Mouse (Mus musculus): ENCODE measurements at regions not wholly inside any gene's neighbourhood (a gene's known extent, or its start where the extent isn't known, plus 50 kb on each side); places are given as distances from the start of the nearest gene placed in this dataset.
A peak's percentile ranks its signal among the peaks of the same experiment; 100 is the strongest.

DNA sequence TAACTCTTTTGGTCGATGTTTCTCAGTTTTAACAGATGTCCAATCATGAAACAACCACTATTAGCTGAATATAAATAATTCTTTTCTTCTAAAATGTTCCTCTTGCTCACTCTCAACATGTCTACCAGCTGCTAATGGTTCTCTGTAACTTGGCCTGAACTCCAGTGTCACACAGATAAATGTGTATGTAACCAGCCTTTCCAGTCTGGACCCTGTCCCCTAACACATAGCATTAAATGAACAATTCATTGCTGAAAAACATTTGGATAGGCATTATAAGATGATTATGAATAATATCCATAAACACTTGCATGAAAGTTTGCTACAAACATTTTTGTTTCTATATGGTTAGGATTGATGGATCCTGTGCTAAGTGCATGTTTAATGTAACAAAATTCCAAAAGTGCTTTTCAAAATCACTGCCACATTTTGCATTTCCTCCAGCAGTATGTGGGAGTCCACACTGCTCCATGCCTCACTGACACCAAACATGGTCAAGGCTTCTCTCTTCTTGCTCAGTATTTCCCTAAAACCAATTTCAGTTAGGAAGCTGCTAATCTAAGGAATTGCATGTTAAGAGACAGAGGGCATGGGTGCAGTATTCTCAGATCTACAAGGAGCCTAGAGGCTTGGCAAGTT, 82.1 kb upstream of the Thbs1 start:
- no peak for DNase-seq (ENCODE audit: low spot score)

DNA sequence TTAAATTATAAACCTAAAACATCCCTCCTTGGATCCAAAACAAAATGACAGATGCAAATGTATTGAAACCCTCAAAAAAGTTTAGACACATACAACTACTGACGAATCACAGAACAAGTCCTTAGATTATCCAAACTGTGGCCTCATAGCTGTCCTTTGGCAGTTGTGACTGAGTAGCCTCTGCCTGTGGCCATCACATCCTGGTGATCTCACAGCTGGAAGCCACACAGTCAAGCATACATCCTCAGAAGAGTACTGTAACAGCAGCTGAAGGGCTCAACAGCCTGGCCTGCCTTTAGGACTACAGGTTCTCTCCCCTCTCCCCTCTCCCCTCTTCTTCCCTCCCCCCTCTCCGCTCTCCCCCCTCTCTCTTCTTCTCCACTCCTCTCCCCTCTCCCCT, 80.0 kb upstream of the Thbs1 start:
- DNase-seq (ENCODE audit: low spot score), result no peak

DNA sequence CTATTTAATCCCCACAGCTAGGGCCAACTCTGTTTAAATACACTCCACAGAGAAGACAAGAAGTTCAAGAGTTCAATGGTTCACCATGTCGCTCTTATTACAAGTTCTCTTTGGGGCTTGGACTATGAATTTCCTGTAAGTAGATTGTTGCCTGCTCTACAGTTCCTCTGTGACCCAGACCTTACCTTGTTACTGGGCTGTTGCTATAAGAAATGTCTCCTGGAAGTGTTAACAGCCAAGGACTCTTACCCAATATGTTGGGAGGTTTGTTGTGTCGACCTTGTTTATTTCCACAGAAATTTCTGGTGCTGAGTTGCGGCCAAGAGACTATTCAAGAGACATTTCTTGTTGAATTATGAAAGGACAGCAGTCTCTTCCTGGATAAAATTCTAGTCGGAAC, 78.3 kb upstream of the Thbs1 start:
- DNase-seq (ENCODE audit: low spot score), result peak; percentile 40

DNA sequence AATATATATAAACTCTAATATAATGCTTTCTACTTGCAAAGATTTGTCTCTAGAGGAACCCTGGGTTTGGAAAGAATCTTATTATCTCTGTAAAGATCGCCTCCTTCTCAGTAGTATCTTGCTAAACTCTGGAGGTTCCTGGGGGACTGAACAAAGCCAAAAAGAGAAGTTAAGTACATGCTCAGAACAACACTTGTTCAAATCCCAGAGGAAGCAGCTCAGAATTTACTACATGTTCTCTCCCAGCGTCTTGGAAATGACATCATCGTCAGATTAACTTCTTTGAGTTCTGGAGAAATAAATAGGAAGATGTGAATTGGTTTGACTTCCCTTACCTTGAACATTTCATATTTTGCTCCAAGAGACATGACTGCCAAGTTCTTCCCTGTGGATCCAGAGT, 77.7 kb upstream of the Thbs1 start:
- peak; percentile 48 for DNase-seq (ENCODE audit: low spot score)

DNA sequence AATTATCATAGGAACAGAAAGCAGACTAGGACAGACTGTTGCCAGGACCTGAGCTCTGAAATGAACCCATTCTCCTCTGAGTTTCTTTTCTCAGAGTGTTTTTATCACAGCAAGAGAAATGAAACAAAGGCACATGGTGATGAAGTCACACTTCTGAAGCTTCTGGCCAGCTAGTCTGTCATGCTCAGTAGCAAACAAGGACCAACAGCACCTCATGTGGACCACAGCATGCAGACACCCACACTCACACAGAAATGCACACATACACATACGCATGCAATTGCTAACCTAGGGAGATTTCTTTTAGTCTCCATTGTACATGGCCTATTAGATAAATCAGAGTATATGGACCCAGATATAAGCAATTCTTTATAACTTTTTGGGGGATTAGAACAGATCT, 76.3 kb upstream of the Thbs1 start:
- DNase-seq (ENCODE audit: low spot score), result no peak

DNA sequence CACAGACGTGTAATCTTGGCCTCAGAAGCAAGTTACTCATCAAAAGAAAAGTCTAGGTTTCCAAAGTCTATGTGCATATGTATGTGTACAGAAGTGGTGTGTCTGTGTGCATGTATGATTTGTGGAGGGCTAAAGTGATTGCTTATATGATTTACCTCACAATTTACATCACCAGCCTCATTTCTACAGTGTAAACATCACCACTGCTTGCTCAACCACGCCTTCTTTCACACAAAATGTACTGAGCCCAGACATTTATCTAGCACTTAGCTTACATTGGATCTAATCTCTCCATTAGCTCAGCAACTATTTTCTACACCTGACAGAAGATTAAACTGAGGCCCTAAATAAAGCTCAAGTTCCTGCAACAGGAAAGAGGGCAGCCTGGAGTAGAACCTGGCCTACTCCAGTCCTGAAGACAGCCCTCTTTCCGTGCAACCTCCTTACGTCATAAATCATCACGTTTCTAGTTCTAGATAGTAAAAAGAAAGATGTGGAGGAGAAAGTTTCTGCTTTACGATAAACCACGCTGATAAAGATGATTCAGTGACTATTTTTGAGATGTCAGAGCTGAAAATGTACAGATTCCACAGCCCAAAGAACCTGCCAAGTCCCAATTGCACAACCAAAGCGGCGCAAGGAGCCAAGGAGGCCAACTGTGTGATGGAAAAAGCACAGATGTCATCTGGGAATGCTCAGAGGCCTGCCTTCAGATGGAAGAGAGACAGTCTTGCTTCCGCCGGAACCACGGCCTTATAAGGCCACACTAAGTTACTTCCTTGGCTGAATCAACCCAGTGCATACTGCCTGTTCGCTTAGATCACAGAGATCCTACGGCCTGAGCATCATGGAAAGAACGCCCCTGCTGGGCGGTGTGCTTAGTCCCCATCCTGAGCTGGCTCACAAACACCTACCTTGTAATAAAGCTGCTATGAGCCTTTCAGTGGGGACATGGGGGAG, 72.5 kb upstream of the Thbs1 start:
- DNase-seq (ENCODE audit: low spot score), result peak; percentile 80

DNA sequence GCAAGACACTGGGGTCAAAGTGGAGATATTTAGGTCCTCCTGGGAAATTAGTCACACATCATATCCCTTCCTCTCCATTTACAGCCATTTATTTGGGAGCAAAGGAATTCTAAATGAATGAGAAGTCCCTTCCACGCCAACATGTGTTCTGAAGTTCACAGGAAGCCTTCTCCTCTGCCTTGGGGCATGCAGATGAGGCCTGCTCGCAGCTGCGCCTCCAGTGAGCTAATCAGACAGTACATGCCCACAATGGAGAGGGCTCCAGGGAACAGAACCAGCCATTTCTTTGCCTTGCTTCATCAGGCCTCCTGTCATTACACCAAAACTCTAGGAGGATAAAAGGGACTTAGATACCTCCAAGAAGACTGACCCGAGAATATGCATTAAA, 71.9 kb upstream of the Thbs1 start:
- DNase-seq (ENCODE audit: low spot score), result no peak

DNA sequence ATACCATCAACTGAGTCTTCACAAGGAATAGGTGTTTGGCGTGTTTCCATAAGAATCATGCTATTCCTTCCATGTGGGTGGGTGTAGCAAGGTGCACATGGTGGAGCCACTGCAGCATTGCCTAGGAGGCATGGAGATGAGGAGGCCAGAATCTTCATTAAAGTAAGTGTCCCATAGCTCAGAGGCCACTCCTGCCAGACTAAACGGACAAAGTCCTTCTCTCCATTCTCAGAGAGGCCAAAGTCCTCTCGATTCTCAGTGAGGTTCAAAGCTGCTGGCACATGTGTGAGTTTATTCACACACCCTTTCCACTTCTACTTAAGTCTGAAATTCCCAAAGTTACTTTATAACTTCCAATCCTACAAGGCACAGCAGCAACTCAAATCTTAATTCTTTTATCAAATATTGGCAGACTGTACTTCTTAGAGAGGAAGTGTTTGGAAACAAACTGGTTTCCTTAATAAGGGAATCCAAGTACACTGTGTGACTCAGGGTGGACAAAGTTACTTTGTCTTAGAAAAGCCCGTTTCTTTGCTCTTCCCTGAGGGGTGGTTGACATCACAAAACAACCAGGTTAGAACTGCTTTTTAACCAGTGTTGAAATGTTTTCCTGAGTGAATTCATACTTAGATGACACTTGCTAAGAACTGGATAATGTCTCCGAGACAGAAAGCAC, 69.2 kb upstream of the Thbs1 start:
- no peak for DNase-seq (ENCODE audit: low spot score)

DNA sequence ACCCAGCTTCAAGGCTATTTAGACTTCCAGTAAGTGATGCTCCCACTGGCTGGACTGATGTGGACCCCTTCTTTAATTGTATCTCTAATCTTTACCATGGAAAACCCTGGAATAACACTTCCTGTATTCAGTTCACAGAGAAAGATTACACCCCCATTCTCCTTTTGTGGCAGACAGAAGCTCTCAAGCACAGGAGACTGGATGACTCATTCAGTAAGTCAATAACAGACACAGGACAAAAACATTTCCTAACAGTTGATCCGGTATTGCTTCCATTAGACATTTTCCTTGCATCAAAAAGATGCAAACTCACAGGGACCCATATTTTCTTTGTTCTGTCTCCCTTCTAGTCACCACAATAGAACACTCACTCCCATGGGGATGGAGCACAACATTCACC, 67.0 kb upstream of the Thbs1 start:
- DNase-seq (ENCODE audit: low spot score), result no peak

DNA sequence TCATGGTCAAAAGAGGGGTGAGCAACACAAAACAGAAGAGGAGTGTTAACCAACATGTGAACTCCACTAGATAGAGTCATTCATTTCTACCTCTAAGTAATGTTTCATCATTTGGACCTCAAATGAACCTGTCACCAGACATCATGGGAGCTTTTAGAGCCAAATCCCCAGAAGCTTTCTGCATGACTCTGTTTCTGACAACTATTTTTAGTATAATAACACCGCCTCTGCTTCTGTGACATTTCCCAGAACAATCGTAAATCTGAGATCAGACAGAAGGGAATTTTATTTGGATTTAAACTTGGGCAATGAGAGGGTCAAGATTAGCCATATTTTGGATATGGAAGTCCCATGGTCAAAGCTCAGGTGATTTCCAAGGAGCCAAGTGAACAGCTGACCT, 61.4 kb upstream of the Thbs1 start:
- DNase-seq (ENCODE audit: low spot score), result no peak

DNA sequence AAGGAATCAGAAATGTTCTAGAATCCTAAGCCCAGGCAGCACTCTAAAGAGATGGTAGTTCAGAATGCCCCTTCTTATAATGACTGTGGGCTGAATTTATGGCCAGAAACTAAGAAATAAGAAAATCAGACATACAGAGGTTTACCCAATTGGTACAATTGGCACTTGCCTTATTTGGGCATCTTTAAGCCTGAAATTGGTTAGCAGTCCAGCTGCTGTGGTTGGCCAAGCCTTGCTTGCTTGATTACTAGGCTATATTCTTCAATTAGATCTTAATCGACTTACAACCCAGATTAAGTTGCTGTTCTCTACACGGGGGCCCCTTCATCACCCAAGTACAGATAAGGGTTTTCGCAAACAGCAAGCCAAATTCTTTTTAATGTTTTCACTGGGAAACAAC, 60.1 kb upstream of the Thbs1 start:
- no peak for DNase-seq (ENCODE audit: low spot score)

DNA sequence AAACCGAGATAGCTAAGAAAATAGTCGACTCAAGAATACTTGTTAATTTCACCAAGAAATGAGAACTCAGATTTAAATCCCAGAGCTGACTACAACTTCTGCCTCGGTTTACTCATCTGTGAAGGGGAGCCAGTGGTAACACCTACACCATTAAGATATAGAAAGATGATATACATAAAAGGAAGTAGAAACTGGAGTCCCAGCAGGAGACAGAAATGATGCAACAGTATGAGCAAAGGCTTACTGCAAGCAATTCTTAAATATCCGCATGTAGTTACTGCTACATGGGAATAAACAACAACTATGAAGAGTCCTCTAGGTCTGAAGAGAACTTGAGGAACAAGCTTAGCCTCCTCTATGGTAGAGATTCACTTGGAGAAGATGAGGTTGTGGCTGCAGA, 58.2 kb upstream of the Thbs1 start:
- no peak for DNase-seq (ENCODE audit: low spot score)

DNA sequence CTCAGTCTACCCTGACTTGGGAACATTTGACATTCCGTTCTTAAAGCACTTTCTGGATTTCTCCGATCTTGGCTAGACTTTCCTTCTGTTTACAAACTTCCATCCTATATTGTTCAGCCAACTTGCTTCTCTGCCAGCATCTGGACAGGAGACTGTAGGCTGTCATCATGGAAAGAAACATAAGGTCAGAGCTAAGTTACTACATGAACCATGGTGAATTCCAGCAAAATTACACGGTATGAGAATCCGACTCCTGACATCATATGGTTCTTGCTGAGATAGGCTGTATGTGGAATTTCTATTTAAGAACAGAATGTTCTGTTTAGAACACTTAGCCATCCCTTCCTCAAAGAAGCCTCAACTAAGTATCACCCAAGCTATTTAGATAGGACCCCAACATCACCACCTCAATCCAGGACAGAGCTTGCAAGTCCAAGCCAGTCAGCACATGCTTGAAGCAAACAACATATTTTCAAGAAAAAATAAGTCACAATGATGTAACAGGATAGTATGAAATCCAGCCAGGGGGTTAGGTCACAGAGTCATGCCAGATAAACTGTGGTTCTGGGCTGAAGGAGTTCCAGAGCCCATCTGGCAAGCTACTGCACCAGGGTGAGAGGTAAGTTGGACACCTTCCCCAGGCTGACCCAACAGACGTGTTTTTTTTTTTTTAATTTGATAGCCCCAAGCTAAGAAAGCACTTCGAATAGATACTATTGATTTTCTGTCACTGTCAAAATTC, 52.9 kb upstream of the Thbs1 start:
- no peak for DNase-seq (ENCODE audit: low spot score)

DNA sequence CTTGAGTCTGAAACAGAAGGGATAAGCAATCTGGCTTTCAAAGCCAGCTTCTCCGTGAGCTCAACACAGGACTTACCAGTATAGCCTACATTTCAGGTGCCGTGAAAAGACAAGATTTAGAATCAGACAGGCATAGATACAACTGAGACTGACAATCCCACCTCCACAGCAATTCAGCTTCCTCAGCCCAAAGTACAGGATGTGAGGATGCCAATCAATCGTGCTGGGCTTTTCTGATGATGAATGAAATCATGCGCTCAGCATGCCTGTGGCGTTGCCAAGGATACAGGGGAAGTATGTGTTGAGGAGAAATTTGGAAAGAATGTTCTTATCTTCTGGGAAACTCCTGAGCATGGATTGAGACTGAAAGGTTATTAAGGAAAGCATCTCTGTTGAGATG, 50.4 kb upstream of the Thbs1 start:
- DNase-seq (ENCODE audit: low spot score), result no peak
